15 mouse cellular contexts compared by ENCODE assay signal in genomic region chr4:47899579-47899978, GRCm38 (mm10).
DNase-seq lines count a peak whose midpoint lies in the region; ATAC-seq and TF ChIP-seq lines count a peak whose summit lies in the region.
"Had no signal": no experiment of that assay in that cellular context is flagged by ENCODE, and none has a peak within 500 bp of the region (broad histone marks: within the 10 kb centered on the region; RNA-seq: fewer than 3 reads in every experiment).

No protein-coding gene starts in this region.

- H3K9ac ChIP-seq in forebrain, embryonic 16.5 days (replicated peaks; ENCODE audit: low read depth, low read length): no peak overlapping the region
- H3K9ac ChIP-seq in neural tube, embryonic 15.5 days (replicated peaks): no peak overlapping the region
- no peak overlapping the region for H3K9ac ChIP-seq in intestine, postnatal 0 days (ENCODE audit: low read depth, low read length)
- H3K9ac ChIP-seq: embryonic facial prominence, embryonic 12.5 days had no signal

- no peak for TF ChIP-seq POLR2A in cerebellum, adult 2 months (IDR thresholded peaks at IDR 0.05; ENCODE audit: borderline replicate concordance, insufficient read depth, low read length)

- WGBS in cerebellum, adult 2 months: 5% methylated on average over 7 of the region's 7 CpGs
- WGBS in forebrain, embryonic 16.5 days: 13% methylated on average over 7 of the region's 7 CpGs
- WGBS in neural tube, embryonic 15.5 days: 22% methylated on average over 7 of the region's 7 CpGs
- 75% methylated on average over 7 of the region's 7 CpGs for WGBS in intestine, postnatal 0 days

- peak; percentile 18 for DNase-seq in left cerebral cortex, postnatal 4 days
- DNase-seq in left cerebral cortex, postnatal 10 days (ENCODE audit: extremely low spot score in 1 of 2, low spot score in 2 of 2): no peak
- peak; percentile 58 to 69 for DNase-seq in cerebellum, adult 2 months
- DNase-seq in heart, adult 11 months: no peak
- DNase-seq in left cerebral cortex, adult 8-10 months (ENCODE audit: low spot score in 2 of 2): no peak
- DNase-seq: adrenal gland, adult 2 months; kidney, postnatal 4 days; right cerebral cortex, adult 18-20 months had no signal

- H3K9me3 ChIP-seq in forebrain, embryonic 16.5 days (ENCODE audit: control insufficient read depth, low read length): no peaks in the 10 kb centered on the region
- no peaks in the 10 kb centered on the region for H3K9me3 ChIP-seq in neural tube, embryonic 15.5 days (replicated peaks)
- H3K9me3 ChIP-seq in intestine, postnatal 0 days (ENCODE audit: control insufficient read depth): no peaks in the 10 kb centered on the region
- H3K9me3 ChIP-seq: embryonic facial prominence, embryonic 12.5 days; limb, embryonic 10.5 days had no signal

- H3K4me2 ChIP-seq in forebrain, embryonic 16.5 days (ENCODE audit: low read length): no peak overlapping the region
- no peak overlapping the region for H3K4me2 ChIP-seq in neural tube, embryonic 15.5 days
- H3K4me2 ChIP-seq in intestine, postnatal 0 days (replicated peaks; ENCODE audit: low read depth): no peak overlapping the region
- H3K4me2 ChIP-seq: embryonic facial prominence, embryonic 12.5 days had no signal

- no peak overlapping the region for H3K27ac ChIP-seq in cerebellum, adult 2 months (ENCODE audit: insufficient read depth, low read length)
- peak overlapping the region; percentile 20; the same call in 1 of the 2 replicates for H3K27ac ChIP-seq in forebrain, embryonic 16.5 days (ENCODE audit: low read length)
- H3K27ac ChIP-seq in neural tube, embryonic 15.5 days (replicated peaks): no peak overlapping the region
- no peak overlapping the region for H3K27ac ChIP-seq in intestine, postnatal 0 days (ENCODE audit: low read depth, low read length)
- H3K27ac ChIP-seq: embryonic facial prominence, embryonic 12.5 days; limb, embryonic 10.5 days had no signal

- peak; percentile 92 for ATAC-seq in forebrain, embryonic 16.5 days
- ATAC-seq in neural tube, embryonic 15.5 days (ENCODE audit: low FRiP score): peak; percentile 74
- no peak for ATAC-seq in intestine, postnatal 0 days
- ATAC-seq: intestine, embryonic 16.5 days had no signal

- H3K27me3 ChIP-seq in cerebellum, adult 2 months (ENCODE audit: control insufficient read depth, insufficient read depth, low read length): no peaks in the 10 kb centered on the region
- no peaks in the 10 kb centered on the region for H3K27me3 ChIP-seq in forebrain, embryonic 16.5 days (replicated peaks; ENCODE audit: control insufficient read depth, insufficient read depth, low read length)
- H3K27me3 ChIP-seq in neural tube, embryonic 15.5 days (replicated peaks): no peaks in the 10 kb centered on the region
- H3K27me3 ChIP-seq in intestine, postnatal 0 days (replicated peaks; ENCODE audit: control insufficient read depth, insufficient read depth, low read length): no peaks in the 10 kb centered on the region
- H3K27me3 ChIP-seq: CH12.LX; embryonic facial prominence, embryonic 12.5 days had no signal

- no peaks in the 10 kb centered on the region; the same call in 1 of the 2 replicates for H3K4me1 ChIP-seq in cerebellum, adult 2 months (ENCODE audit: control insufficient read depth, insufficient read depth, low read length)
- H3K4me1 ChIP-seq in forebrain, embryonic 16.5 days (replicated peaks; ENCODE audit: control insufficient read depth, insufficient read depth, low read length): no peaks in the 10 kb centered on the region; the same call in 1 of the 2 replicates
- no peaks in the 10 kb centered on the region for H3K4me1 ChIP-seq in neural tube, embryonic 15.5 days
- no peaks in the 10 kb centered on the region for H3K4me1 ChIP-seq in intestine, postnatal 0 days (replicated peaks; ENCODE audit: control insufficient read depth, insufficient read depth, low read length)
- H3K4me1 ChIP-seq: embryonic facial prominence, embryonic 12.5 days; limb, embryonic 10.5 days had no signal

- no peak overlapping the region for H3K4me3 ChIP-seq in cerebellum, adult 2 months (replicated peaks; ENCODE audit: insufficient read depth, low read depth, low read length)
- no peak overlapping the region for H3K4me3 ChIP-seq in forebrain, embryonic 16.5 days (replicated peaks; ENCODE audit: low read length)
- H3K4me3 ChIP-seq in neural tube, embryonic 15.5 days (replicated peaks): no peak overlapping the region
- no peak overlapping the region for H3K4me3 ChIP-seq in intestine, postnatal 0 days (ENCODE audit: low read depth, low read length)
- H3K4me3 ChIP-seq: embryonic facial prominence, embryonic 12.5 days; limb, embryonic 10.5 days had no signal

- intact Hi-C loops in left cerebral cortex, postnatal 4 days (cut with DNase I): no loop called here
- intact Hi-C loops in left cerebral cortex, postnatal 10 days (cut with DNase I): no loop called here

- no peaks in the 10 kb centered on the region for H3K36me3 ChIP-seq in forebrain, embryonic 16.5 days (ENCODE audit: control insufficient read depth, insufficient read depth)
- no peaks in the 10 kb centered on the region for H3K36me3 ChIP-seq in neural tube, embryonic 15.5 days
- no peaks in the 10 kb centered on the region for H3K36me3 ChIP-seq in intestine, postnatal 0 days (ENCODE audit: control insufficient read depth, insufficient read depth)
- H3K36me3 ChIP-seq: embryonic facial prominence, embryonic 12.5 days; limb, embryonic 10.5 days had no signal

- no peak for TF ChIP-seq CTCF in cerebellum, adult 2 months (IDR thresholded peaks at IDR 0.05; ENCODE audit: borderline replicate concordance, insufficient read depth, low read depth, low read length)
- no peak for TF ChIP-seq CTCF in intestine, postnatal 0 days (IDR thresholded peaks at IDR 0.05; ENCODE audit: low read depth)

Comparison
In these comparisons a context has a peak if more than half of its experiments do, and no peak if none do; other contexts are left out.
1. DNase-seq: peak in left cerebral cortex, postnatal 4 days (single experiment) and cerebellum, adult 2 months (2 of 2); none in left cerebral cortex, postnatal 10 days (0 of 2), heart, adult 11 months (single experiment) and left cerebral cortex, adult 8-10 months (0 of 2).